Mouse (Mus musculus) central nervous system, embryonic 14 days (tissue): ENCODE measurements around the gene Mutyh. TPM values are rescaled to one million over a fixed set of nuclear protein-coding genes. Genes with fewer than 3 reads are reported as not detected.

ENCODE experiments used
- polyA plus RNA-seq: library from polyadenylated mRNA; depleted of rRNA; stranded (reverse); fragments of >200 nt; gene quantifications from 2 replicates; pipeline ENCODE4 v1.2.3, GENCODE M21; 2012; rRNA removed

The Mutyh gene
- polyA plus RNA-seq, result 20.2 and 20.6 TPM in 2 replicates

GRCm38 (mm10) chr4:116807197-116808129, at the start of gene Mutyh, which contains the start of gene Toe1:
Gene Mutyh, plus strand, starts transcription at chr4:116807723.
Gene Toe1, minus strand, starts transcription at chr4:116807640.

GRCm38 (mm10) chr4:116821694-116822016, 14.1 kb downstream of the Mutyh start, which contains the start of gene Hpdl:
Gene Hpdl, minus strand, starts transcription at chr4:116821707.

Other genes with a start within 250 kb of the Mutyh start
- gene Ccdc17, start 211.1 kb upstream of the Mutyh start, polyA plus RNA-seq, result 4.4 and 5.0 TPM in 2 replicates
- 159 and 176 TPM in 2 replicates for gene Nasp, start 179.8 kb upstream of the Mutyh start, polyA plus RNA-seq
- 627 and 659 TPM in 2 replicates for gene Akr1a1, start 156.0 kb upstream of the Mutyh start, polyA plus RNA-seq
- 249 and 273 TPM in 2 replicates for gene Prdx1, start 122.2 kb upstream of the Mutyh start, polyA plus RNA-seq
- 21.2 and 24.2 TPM in 2 replicates for gene Mmachc, start 99.3 kb upstream of the Mutyh start, polyA plus RNA-seq
- gene Ccdc163, start 99.2 kb upstream of the Mutyh start, polyA plus RNA-seq, result 38.7 and 43.2 TPM in 2 replicates
- 4.9 and 5.1 TPM in 2 replicates for gene Tesk2, start 86.8 kb upstream of the Mutyh start, polyA plus RNA-seq
- 36.1 and 39.4 TPM in 2 replicates for gene Toe1, start 83 bp upstream of the Mutyh start, polyA plus RNA-seq
- gene Hpdl, start 14.0 kb downstream of the Mutyh start, polyA plus RNA-seq, result 0.49 and 0.50 TPM in 2 replicates
- gene Zswim5, start 69.7 kb downstream of the Mutyh start, polyA plus RNA-seq, result 22.0 and 27.1 TPM in 2 replicates
- gene Urod, start 186.7 kb downstream of the Mutyh start, polyA plus RNA-seq, result 59.3 and 62.9 TPM in 2 replicates
- 51.7 and 57.8 TPM in 2 replicates for gene Hectd3, start 187.6 kb downstream of the Mutyh start, polyA plus RNA-seq
- gene Eif2b3, start 211.7 kb downstream of the Mutyh start, polyA plus RNA-seq, result 31.6 and 32.5 TPM in 2 replicates